Mouse (Mus musculus) liver, embryonic 14.5 days (tissue): ENCODE data around the gene Padi4.

Experiments
- CTCF ChIP-seq: IDR thresholded peaks from 2 replicates; pipeline ENCODE4 v1.5.1; 2016; ENCODE audit warnings: antibody characterized with exemption, low read depth, control low read depth
- EP300 ChIP-seq: IDR thresholded peaks from 2 replicates; pipeline ENCODE4 v1.6.1; 2016; ENCODE audit warnings: antibody characterized with exemption, low read depth

- TF ChIP-seq CTCF, result no peak
- TF ChIP-seq EP300, result no peak
Measured at GRCm38 (mm10) chr4:140716994-140717393, 57.0 kb downstream of the Padi4 start.
